Mouse (Mus musculus) heart, postnatal 0 days (tissue): ENCODE measurements at regions not wholly inside any gene's neighbourhood (a gene's known extent, or its start where the extent isn't known, plus 50 kb on each side); places are given as distances from the start of the nearest gene placed in this dataset.

Source experiments
- ATAC-seq: fragments of 200-750 bp; cut with Nextera tagmentation; 2 replicates; pipeline ENCODE4 v1.8.0; 2017; ENCODE audit warnings: low read depth, moderate number of reproducible peaks, moderate library complexity; ENCODE audit not compliant: insufficient read depth
- DNase-seq: peaks from one replicate; pipeline ENCODE4 v3.0.0-alpha.2; 2016; ENCODE audit warnings: low spot score
- H3K27ac ChIP-seq: fragments of 300-500 bp; sonication (generic); 2 replicates; pipeline ENCODE4 v1.5.1; 2014; ENCODE audit warnings: low read depth, mild to moderate bottlenecking
- H3K27me3 ChIP-seq: fragments of 300-500 bp; sonication (generic); 2 replicates; pipeline ENCODE4 v1.6.1; 2014; ENCODE audit warnings: low read length, mixed read lengths; ENCODE audit not compliant: control insufficient read depth, insufficient read depth
- H3K36me3 ChIP-seq: fragments of 300-500 bp; sonication (generic); replicated peaks from 2 replicates; pipeline ENCODE4 v1.6.1; 2014; ENCODE audit warnings: low read length, mixed read lengths; ENCODE audit not compliant: control insufficient read depth, insufficient read depth
- H3K4me1 ChIP-seq: fragments of 300-500 bp; sonication (generic); 2 replicates; pipeline ENCODE4 v1.6.1; 2014; ENCODE audit warnings: antibody characterized with exemption; ENCODE audit not compliant: control insufficient read depth, insufficient read depth
- H3K4me2 ChIP-seq: fragments of 300-500 bp; sonication (generic); 2 replicates; pipeline ENCODE4 v1.6.1; 2014; ENCODE audit warnings: low read depth, mild to moderate bottlenecking, low read length, moderate library complexity
- H3K4me3 ChIP-seq: fragments of 300-500 bp; sonication (generic); 2 replicates; pipeline ENCODE4 v1.5.1; 2014; ENCODE audit warnings: low read depth, low read length
- H3K9ac ChIP-seq: fragments of 300-500 bp; sonication (generic); replicated peaks from 2 replicates; pipeline ENCODE4 v1.6.1; 2014; ENCODE audit warnings: low read depth, low read length, mixed read lengths
- H3K9me3 ChIP-seq: fragments of 300-500 bp; sonication (generic); replicated peaks from 2 replicates; pipeline ENCODE4 v1.6.1; 2016; ENCODE audit warnings: low read length; ENCODE audit not compliant: control insufficient read depth
- CTCF ChIP-seq: IDR thresholded peaks from 2 replicates; pipeline ENCODE4 v1.5.1; 2016; ENCODE audit warnings: antibody characterized with exemption, control low read depth, low read depth
- EP300 ChIP-seq: IDR thresholded peaks from 2 replicates; pipeline ENCODE4 v1.6.1; 2016; ENCODE audit warnings: antibody characterized with exemption, low read depth
- WGBS: fragments of 180-500 bp; shearing (Covaris S2); extraction: QIAGEN DNeasy Blood & Tissue Kit; methylation state at CpG from one replicate; pipeline ENCODE4 v1.1.7; 2014; 5-methylcytosine and 5-hydroxymethylcytosine counted together

DNA sequence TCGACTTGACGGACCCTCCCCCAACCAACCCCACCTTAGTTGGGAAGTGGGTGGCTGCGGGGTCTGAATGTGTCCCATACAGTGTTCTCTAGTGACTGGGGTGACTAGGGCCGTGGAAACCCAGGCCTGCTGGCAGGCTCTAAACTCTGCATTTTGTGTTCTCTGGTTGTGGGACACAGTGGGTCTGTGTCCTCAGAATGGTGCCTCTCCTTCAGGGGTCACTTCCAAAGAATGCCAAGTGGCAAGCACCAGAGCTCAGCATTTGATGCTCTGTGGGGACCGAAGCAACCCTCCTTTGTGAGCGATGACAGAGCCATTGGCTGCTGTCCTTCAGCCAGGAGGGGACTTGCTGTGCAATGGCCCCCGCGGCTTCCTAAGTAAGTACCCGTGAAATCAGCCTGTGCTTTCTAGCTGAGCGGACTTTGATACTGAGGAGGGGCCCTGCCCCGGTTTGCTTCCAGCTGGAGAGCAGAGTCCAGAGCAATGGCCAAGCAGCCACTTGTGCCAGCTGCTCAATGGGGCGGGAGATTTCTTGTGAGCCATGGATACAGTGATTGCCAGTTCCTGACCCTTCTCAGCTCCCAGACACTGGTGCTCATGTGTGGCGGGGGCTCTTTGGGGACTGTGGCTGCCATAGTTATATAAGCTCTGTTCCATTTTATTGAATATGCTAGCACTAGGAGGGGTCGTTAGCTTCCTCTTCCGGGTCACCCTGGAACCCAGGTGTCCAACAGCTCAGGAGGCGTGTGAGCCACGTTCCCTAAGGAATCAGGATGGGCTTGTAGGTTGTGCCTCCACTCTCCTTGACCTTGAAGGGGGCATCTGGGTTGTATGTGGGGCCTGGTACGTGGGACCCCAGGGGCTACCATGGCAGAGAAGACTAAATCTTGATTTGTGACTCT is 60.4 kb upstream of the Sulf2 start:
- Histone ChIP-seq H3K27me3 (no peaks in the 10 kb centered on the region), H3K4me2 (no peak overlapping the region), H3K27ac (no peak overlapping the region), H3K36me3 (no peaks in the 10 kb centered on the region), H3K4me3 (no peak overlapping the region), H3K4me1 (peaks cover 8% of the 10 kb centered on the region; the same call in 1 of the 2 replicates), H3K9me3 (no peaks in the 10 kb centered on the region), H3K9ac (0 out of 2 replicates have a peak overlapping the region, but pooled peaks have one; percentile 1)
- TF ChIP-seq EP300, result no peak
- no peak for TF ChIP-seq CTCF
- peak; percentile 11; the same call in 1 of the 2 replicates for ATAC-seq
- 62% methylated on average over 18 of the region's 18 CpGs for WGBS
- DNase-seq, result no peak

DNA sequence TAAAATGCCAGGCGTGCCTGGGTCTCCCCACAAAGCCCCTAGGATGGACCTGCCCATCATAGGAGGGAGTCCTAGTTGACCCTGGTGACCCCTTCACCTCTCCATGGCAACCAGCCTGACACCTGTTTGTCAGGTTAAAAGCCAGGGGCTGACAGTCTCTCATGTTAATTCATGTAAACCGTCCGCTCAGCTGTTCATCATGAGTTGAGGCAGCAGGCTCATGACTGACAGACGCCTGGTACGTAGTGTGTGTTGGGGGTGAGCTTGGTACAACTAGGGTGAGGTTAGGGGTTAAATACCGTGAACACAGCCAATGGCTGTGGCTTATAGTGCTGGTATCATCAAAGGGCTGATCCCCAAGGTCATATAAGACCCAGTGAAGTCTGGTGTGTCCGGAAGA is 59.7 kb upstream of the Sulf2 start:
- H3K4me3 ChIP-seq, result no peak overlapping the region
- no peaks in the 10 kb centered on the region for H3K9me3 ChIP-seq
- DNase-seq, result no peak
- TF ChIP-seq CTCF (no peak), EP300 (no peak)
- H3K36me3 ChIP-seq, result no peaks in the 10 kb centered on the region
- no peaks in the 10 kb centered on the region for H3K27me3 ChIP-seq
- ATAC-seq, result no peak
- H3K4me2 ChIP-seq, result no peak overlapping the region
- H3K27ac ChIP-seq, result no peak overlapping the region
- H3K4me1 ChIP-seq, result peaks cover 8% of the 10 kb centered on the region; the same call in 1 of the 2 replicates
- H3K9ac ChIP-seq, result no peak overlapping the region
- WGBS, result 90% methylated on average over 7 of the region's 7 CpGs

GRCm38 (mm10) chr2:166207145-166207508 is 51.7 kb upstream of the Sulf2 start:
- Histone ChIP-seq H3K9ac (no peak overlapping the region), H3K9me3 (no peaks in the 10 kb centered on the region), H3K36me3 (no peaks in the 10 kb centered on the region), H3K4me2 (no peak overlapping the region), H3K4me3 (no peak overlapping the region), H3K27me3 (no peaks in the 10 kb centered on the region), H3K4me1 (peaks cover 23% of the 10 kb centered on the region; the same call in 1 of the 2 replicates), H3K27ac (peak overlapping the region; percentile 11; the same call in 1 of the 2 replicates)
- TF ChIP-seq EP300, result no peak
- no peak for TF ChIP-seq CTCF
- DNase-seq (no peak), ATAC-seq (no peak; the same call in 1 of the 2 replicates)
- WGBS, result 65% methylated on average over 3 of the region's 3 CpGs

DNA sequence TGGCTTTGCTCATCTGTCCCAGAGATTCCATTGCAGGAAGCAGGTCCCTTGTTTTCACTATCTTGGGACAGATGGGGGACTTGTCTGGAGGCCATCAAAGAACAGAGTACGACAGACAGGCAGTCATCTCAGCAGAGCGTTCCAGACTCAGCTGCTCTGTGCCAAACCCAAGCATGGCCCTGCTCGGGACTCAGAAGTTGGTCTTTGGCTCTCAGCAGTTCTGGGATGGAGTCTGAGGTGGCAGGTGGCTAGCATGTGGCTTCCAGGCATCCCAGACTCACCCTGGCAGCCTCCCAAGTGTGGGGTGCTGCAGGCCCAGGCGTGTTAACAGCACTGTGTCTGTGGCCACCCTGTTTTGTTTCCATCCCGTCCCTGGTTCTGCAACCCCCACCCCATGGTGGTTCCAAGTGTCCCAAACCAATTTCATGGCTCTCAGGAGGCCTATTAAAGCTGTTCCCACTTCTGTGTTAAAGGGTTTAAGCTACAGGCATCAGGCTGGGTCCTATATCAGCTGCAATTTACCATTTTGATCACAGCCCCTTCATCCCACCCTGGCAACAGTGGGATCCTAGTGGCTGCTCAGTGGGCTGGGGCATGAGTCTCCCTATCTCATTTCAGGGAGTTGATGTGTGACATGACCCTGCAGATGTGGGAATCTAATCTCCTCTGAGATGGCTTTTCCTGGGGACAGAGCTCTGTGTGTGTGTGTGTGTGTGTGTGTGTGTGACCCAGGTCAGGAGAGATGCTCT is 51.1 kb upstream of the Sulf2 start:
- H3K9me3 ChIP-seq, result no peaks in the 10 kb centered on the region
- no peaks in the 10 kb centered on the region for H3K36me3 ChIP-seq
- no peak for TF ChIP-seq EP300
- no peak for TF ChIP-seq CTCF
- ATAC-seq, result no peak
- no peak overlapping the region for H3K9ac ChIP-seq
- no peak overlapping the region for H3K4me3 ChIP-seq
- H3K27ac ChIP-seq, result peak overlapping the region; percentile 19
- H3K4me2 ChIP-seq, result no peak overlapping the region
- H3K4me1 ChIP-seq, result peaks cover 23% of the 10 kb centered on the region; the same call in 1 of the 2 replicates
- 28% methylated on average over 5 of the region's 5 CpGs for WGBS
- DNase-seq, result no peak
- no peaks in the 10 kb centered on the region for H3K27me3 ChIP-seq
